Mouse (Mus musculus) Muller cell, postnatal 12 days (primary cell): ENCODE results near the gene Wbp4.
"Not testable (repeated sequence)": the region's sequence is repeated elsewhere in the genome, so short reads cannot be mapped to it uniquely, and the experiment has no call there.

Experiments used
- DNase-seq: peaks from one replicate; pipeline ENCODE4 v3.0.0-alpha.2; 2015; ENCODE audit errors: inconsistent ontology term

Wbp4 gene

DNA sequence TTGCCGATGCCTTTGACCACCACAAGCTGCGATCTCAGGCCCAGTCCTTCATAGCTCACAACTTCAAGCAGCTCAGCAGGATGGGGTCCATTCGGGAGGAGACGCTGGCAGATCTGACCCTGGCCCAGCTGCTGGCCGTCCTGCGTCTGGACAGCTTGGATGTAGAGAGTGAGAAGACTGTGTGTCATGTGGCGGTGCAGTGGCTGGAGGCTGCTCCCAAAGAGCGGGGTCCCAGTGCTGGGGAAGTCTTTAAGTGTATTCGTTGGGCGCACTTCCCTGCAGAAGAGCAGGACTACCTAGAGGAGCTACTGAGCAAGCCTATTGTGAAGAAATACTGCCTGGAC lies 28.8 kb downstream of the Wbp4 start:
- not testable (repeated sequence) for DNase-seq

DNA sequence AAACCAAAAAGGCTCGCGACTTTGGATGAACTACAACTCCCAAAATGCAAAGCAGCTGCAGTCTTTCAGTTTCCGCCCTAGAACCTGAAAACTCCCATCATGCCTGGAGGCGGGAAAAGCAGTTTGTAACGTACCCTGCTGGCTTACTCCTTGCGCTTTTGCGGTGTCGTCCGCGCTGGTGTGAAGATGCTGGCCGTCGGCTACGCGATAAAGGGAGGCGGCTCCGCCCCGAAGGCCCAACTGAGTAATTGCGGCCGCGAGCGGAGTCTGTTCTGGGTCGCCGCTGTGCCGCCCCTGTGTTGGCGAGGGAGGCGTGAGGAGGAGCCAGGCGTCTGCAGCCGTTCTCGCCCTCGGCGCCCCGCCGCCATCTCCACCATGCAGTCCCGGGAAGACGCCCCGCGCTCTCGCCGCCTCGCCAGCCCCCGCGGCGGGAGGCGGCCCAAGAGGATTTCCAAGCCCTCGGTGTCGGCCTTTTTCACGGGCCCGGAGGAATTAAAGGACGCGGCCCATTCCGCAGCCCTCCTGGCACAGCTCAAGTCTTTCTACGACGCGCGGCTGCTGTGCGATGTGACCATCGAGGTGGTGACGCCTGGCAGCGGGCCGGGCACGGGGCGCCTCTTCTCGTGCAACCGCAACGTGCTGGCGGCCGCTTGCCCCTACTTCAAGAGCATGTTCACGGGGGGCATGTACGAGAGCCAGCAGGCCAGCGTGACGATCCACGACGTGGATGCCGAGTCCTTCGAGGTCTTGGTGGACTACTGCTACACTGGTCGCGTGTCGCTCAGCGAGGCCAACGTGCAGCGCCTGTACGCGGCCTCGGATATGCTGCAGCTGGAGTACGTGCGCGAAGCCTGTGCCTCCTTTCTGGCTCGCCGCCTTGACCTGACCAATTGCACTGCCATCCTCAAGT lies 29.4 kb downstream of the Wbp4 start, which contains the start of gene Kbtbd6:
Kbtbd6 (plus strand) TSS at position 155 of the 910 bp plus-strand sequence.
- peak; percentile 82 for DNase-seq

DNA sequence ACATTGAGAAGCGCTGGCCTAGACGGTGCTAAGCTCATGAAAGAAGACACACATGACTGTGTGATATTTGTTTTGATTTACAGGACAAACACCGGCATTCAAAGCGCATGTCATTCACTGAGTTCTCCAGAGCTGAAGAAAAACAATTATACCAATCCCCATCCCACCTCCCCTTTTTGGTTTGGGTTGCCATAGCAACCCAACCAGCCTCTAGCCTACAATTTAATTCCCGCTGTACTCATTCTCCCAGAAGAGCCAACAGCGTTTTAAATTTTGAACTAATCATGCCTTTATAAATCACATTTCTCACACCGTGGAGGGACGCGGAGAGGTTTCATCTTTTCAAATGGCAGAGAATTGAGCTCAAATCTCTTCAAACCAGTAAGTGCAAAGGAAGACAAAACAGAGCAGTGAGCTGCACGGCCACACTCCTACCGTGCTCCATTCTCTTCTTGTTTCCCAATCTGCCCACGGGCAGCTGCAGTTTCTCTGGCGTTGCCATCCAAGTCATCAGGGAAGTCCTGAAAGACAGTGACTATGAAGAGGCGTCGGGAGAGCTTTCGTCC lies 36.2 kb downstream of the Wbp4 start:
- DNase-seq, result peak; percentile 37

DNA sequence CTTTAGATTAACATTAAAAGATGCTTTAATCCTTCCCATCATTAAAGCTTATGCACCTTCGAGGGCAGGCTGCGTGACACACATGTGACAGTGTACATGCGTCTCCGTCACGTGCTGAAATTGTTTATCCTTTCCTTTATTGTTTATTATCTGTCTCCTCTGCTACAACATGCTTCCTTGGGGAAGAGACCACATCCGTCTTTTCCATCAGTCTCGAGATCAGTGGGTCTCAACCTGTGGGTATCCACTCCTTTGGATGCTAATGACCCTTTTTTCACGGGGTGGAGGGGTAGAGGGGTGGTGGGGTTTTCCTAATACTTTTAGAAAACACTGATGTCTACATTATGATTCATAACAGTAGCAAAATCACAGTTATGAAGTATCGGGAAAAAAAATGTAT lies 36.7 kb downstream of the Wbp4 start:
- no peak for DNase-seq

DNA sequence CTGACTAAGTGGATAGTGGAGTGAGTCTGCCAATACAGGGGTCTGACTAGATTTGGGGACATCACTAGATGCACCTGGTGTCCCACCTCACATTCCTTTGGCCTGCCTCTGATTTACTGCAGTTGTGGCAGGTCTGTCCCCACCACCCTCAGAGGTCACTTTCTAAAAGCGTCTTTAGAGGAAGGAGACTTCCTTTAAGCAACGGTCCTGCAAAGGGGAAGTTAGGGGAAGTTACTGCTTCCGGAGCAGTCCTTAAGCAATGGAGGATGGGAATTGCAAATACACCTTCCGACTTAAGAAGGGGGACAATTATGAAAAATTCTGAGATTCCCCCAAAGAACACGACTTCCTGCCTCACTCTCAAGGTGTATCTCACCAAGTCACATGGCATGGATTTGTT lies 39.9 kb downstream of the Wbp4 start:
- DNase-seq, result no peak

DNA sequence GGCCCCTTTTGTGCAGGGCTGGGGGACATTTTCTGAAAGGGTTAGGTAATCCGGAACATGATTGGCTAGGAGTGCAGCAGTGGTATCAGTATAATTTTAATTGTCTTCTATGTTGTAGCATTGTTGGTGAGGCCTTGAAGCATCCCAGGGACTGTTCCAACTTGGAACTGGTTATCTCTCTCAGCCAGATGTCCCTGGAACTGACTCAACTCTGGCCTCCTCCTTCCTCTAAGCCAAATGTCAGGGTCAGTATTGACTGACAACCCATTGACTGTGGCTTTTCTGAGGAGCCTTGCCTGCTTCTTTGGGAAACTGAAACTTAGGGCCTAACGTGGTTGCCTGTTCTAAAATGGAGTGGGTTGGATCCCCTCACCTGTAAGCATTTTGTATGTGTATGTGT lies 40.7 kb downstream of the Wbp4 start:
- DNase-seq, result no peak

DNA sequence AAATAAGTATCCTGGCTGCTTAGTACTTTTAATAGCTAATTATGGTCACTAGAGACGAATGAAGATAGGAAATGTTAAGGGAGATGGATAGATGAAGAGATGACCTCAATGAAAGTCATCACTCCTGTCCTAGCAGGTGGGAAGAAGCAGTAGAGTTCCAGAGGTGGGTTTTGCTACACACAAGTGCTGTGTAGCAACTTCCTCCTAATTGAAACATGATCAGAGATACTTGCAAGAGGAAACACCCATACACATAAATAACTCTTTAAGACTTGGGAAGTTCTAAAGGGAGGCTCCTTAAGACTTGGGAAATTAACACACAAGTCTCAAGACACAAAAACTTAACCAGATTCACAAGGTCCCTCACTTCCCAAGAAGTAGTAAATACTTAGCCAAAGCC lies 47.3 kb downstream of the Wbp4 start:
- no peak for DNase-seq

DNA sequence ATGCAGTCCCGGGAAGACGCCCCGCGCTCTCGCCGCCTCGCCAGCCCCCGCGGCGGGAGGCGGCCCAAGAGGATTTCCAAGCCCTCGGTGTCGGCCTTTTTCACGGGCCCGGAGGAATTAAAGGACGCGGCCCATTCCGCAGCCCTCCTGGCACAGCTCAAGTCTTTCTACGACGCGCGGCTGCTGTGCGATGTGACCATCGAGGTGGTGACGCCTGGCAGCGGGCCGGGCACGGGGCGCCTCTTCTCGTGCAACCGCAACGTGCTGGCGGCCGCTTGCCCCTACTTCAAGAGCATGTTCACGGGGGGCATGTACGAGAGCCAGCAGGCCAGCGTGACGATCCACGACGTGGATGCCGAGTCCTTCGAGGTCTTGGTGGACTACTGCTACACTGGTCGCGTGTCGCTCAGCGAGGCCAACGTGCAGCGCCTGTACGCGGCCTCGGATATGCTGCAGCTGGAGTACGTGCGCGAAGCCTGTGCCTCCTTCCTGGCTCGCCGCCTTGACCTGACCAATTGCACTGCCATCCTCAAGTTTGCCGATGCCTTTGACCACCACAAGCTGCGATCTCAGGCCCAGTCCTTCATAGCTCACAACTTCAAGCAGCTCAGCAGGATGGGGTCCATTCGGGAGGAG lies 54.5 kb downstream of the Wbp4 start:
- DNase-seq, result not testable (repeated sequence)

DNA sequence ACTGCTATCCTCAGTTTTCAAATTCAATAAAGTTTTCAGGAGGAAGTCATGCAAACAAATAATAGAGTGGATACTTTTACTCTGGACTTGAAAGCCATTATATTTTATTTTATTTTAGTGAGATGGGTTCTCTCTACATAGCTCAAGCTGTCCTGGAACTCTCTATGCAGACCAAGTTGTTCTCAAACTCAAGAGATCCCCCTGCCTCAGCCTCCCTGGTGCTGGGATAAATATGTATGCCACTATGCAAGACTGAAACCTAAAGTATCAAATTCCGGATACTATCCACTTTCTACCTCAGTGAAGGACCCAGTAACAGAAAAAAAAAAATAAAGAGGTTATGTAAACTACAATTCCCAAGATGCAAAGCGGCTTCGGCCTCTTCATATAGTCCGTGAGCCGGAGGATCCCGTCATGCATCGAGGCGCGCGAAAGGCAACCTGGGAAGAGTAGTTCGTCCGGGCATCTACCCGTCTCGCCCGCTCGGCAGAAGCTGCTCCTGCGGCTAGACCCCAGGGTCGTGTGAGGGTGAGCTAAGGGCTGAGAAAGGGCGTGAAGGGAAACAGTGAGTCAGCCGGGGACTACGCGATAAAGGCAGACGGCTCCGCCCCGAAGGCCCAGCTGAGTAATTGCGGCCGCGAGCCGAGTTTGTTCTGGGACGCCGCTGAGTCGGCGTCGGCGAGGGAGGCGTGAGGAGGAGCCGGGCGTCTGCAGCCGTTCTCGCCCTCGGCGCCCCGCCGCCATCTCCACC lies 55.2 kb downstream of the Wbp4 start, which contains the start of gene Kbtbd7:
Kbtbd7 (plus strand) TSS at position 533 of the 751 bp plus-strand sequence.
- DNase-seq, result peak; percentile 97

DNA sequence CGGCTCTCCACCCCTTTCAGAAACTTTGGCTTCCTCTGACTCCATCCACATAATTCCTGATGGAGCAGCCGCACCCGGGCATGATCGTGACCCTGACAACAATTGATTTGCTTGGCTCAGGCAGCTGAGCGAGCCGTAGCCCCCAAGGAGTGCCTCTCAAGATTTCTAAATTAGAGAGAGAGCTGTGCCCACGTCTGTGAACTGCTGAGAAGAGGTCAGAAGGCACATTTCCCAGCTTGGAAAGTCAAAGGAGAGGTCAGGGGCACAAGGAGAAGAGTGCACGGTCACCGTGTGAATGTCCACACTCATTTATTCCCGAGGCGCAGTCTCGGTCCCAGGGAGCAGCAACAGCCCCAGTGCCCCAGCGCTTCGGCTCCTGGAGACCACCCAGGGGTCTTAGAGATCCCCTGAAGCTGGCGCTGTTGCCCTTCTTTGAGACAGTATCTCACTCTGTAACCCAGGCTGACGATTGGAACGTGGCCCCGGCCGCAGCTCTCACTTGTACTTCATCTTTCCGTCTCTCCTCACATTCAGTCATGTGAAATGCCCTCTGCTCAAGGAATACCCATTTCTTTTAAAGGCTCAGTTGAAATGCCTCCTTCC lies 61.1 kb downstream of the Wbp4 start:
- DNase-seq, result no peak

DNA sequence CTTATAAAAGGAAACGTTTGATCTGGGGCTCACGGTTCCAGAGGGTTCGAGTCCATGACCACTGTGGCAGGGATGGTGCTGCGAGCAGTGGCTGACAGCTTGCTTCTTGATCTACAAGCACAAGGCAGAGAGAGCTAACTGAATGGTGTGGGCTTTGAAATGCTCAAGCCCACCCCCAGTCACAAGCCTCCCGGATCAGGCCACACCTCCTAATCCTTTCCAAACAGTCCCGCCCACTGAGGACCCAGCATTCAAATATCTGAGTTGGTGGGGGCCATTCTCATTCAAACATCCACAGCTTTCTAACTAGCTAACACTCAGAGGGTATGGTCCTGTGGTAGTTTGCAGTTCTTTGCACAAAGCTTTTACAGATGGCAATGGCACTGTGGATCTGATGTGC lies 68.2 kb downstream of the Wbp4 start:
- no peak for DNase-seq

DNA sequence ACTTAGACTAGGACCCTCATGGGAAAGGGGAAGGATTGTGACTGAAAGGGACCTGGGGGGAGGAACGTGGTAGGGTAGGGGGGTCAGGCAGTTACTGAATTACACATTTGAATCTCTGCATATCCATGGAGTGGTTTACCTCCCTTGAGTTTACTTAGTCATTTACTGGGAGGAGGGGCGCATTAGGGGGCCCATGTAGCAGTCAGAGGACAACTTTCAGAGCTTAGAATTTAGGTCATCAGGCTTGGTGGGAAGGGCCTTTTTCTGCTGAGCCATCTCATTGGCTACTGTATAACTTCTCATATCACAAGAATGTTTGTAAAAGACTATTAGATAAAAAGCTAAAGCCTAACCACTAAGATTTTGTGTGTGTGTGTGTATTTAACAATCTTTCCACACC lies 70.7 kb downstream of the Wbp4 start:
- DNase-seq, result no peak
